Comparison of ENCODE assay signal across 11 mouse cellular contexts in the genomic region with DNA sequence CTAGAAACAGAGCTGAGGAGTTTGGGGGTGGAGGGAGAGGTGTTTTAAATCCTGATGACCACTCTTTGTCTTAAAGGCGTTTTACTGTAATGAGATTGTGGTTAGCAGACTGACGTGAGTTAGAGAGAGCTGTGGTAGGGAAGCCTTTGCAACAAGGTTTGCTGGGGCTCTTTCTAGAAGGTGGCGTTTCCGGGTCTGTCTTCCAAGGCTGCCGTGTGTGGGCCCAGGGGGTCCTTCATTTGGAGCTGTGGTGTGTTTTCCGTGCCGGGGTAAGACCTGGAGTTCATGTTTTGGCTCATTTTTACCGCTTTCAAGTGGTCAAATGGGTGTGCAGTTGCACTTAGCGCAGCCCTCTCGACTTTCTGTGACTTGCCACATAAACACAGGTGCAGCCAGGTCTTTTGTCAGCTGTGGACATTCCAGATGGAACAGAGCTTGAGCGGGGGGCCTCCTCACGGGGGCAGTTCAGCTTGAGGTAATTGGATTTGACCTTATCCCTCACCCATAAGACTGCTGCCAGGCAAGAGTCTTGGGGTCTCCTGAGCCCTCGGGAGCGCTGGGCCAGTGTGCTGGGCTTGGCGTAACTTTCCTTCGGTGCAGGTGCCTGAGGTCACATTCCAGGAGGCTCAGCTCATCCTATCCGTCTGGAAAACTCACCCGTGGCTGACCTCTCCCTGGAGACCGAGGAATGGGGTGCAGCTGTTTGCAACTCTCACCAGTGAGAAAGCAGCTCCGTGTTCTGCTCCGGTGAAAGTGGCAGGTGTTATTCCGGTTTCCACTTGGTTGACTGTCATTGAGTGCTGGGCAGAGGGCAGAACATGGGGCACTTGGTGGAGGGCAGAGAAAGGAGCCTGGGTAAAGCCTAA.
A peak's percentile ranks its signal among the peaks of the same experiment; 100 is the strongest.
DNase-seq lines count a peak whose midpoint lies in the region; ATAC-seq lines count a peak whose summit lies in the region.
"Had no signal": no experiment of that assay in that cellular context is flagged by ENCODE, and none has a peak within 500 bp of the region (broad histone marks: within the 10 kb centered on the region; RNA-seq: fewer than 3 reads in every experiment).

No protein-coding gene starts in this region.

- 25% methylated on average over 22 of the region's 22 CpGs for WGBS in embryonic facial prominence, embryonic 14.5 days
- 45% methylated on average over 22 of the region's 22 CpGs for WGBS in limb, embryonic 11.5 days
- WGBS in midbrain, embryonic 16.5 days: 63% methylated on average over 22 of the region's 22 CpGs
- WGBS in forebrain, embryonic 15.5 days: 58% methylated on average over 22 of the region's 22 CpGs

- H3K27ac ChIP-seq in embryonic facial prominence, embryonic 14.5 days (replicated peaks; ENCODE audit: low read depth, low read length): no peak overlapping the region
- no peak overlapping the region for H3K27ac ChIP-seq in limb, embryonic 11.5 days (replicated peaks; ENCODE audit: low read depth, low read length)
- H3K27ac ChIP-seq in midbrain, embryonic 16.5 days (ENCODE audit: low read length): no peak overlapping the region
- no peak overlapping the region for H3K27ac ChIP-seq in forebrain, embryonic 15.5 days (replicated peaks)
- H3K27ac ChIP-seq: liver, embryonic 12.5 days; neural tube, embryonic 12.5 days had no signal

- no peak for ATAC-seq in embryonic facial prominence, embryonic 14.5 days (ENCODE audit: low read depth)
- ATAC-seq in limb, embryonic 11.5 days (ENCODE audit: insufficient number of reproducible peaks, low FRiP score, low TSS enrichment, low read depth): peak; percentile 44
- no peak for ATAC-seq in midbrain, embryonic 16.5 days
- no peak for ATAC-seq in forebrain, embryonic 15.5 days (replicated peaks)
- ATAC-seq: liver, embryonic 12.5 days had no signal

- H3K4me2 ChIP-seq in embryonic facial prominence, embryonic 14.5 days (ENCODE audit: low read depth, low read length): no peak overlapping the region
- no peak overlapping the region for H3K4me2 ChIP-seq in limb, embryonic 11.5 days (ENCODE audit: low read depth, severe bottlenecking)
- no peak overlapping the region for H3K4me2 ChIP-seq in midbrain, embryonic 16.5 days (ENCODE audit: low read length)
- H3K4me2 ChIP-seq in forebrain, embryonic 15.5 days (replicated peaks): no peak overlapping the region
- H3K4me2 ChIP-seq: liver, embryonic 12.5 days; neural tube, embryonic 12.5 days had no signal

- H3K36me3 ChIP-seq in embryonic facial prominence, embryonic 14.5 days (ENCODE audit: control insufficient read depth, insufficient read depth, low read length): no peaks in the 10 kb centered on the region
- no peaks in the 10 kb centered on the region for H3K36me3 ChIP-seq in limb, embryonic 11.5 days (ENCODE audit: control insufficient read depth, insufficient read depth, low read length)
- H3K36me3 ChIP-seq in midbrain, embryonic 16.5 days (ENCODE audit: control insufficient read depth, insufficient read depth, low read length): no peaks in the 10 kb centered on the region
- H3K36me3 ChIP-seq in forebrain, embryonic 15.5 days: no peaks in the 10 kb centered on the region
- H3K36me3 ChIP-seq: liver, embryonic 12.5 days; neural tube, embryonic 12.5 days had no signal

- peaks cover 22% of the 10 kb centered on the region for H3K4me1 ChIP-seq in embryonic facial prominence, embryonic 14.5 days (ENCODE audit: control insufficient read depth, insufficient read depth, low read length)
- H3K4me1 ChIP-seq in limb, embryonic 11.5 days (ENCODE audit: control insufficient read depth, insufficient read depth, low read length): peaks cover 10% of the 10 kb centered on the region
- H3K4me1 ChIP-seq in midbrain, embryonic 16.5 days (ENCODE audit: control insufficient read depth, insufficient read depth, low read length): no peaks in the 10 kb centered on the region
- 0 out of 2 replicates have a peak, but pooled peaks cover under 1% of the 10 kb centered on the region for H3K4me1 ChIP-seq in forebrain, embryonic 15.5 days

- H3K9me3 ChIP-seq in embryonic facial prominence, embryonic 14.5 days (ENCODE audit: control insufficient read depth, low read length): no peaks in the 10 kb centered on the region; the same call in 1 of the 2 replicates
- H3K9me3 ChIP-seq in limb, embryonic 11.5 days (ENCODE audit: control insufficient read depth, low read length): no peaks in the 10 kb centered on the region
- no peaks in the 10 kb centered on the region for H3K9me3 ChIP-seq in midbrain, embryonic 16.5 days (replicated peaks; ENCODE audit: control insufficient read depth, low read length, poor library complexity, severe bottlenecking)
- no peaks in the 10 kb centered on the region for H3K9me3 ChIP-seq in forebrain, embryonic 15.5 days
- H3K9me3 ChIP-seq: liver, embryonic 12.5 days; neural tube, embryonic 12.5 days had no signal

- no peaks in the 10 kb centered on the region for H3K27me3 ChIP-seq in embryonic facial prominence, embryonic 14.5 days (replicated peaks; ENCODE audit: control insufficient read depth, insufficient read depth, low read length)
- H3K27me3 ChIP-seq in limb, embryonic 11.5 days (ENCODE audit: control insufficient read depth, insufficient read depth, low read length): no peaks in the 10 kb centered on the region
- H3K27me3 ChIP-seq in midbrain, embryonic 16.5 days (ENCODE audit: control insufficient read depth, insufficient read depth, low read depth, low read length): no peaks in the 10 kb centered on the region
- H3K27me3 ChIP-seq in forebrain, embryonic 15.5 days: no peaks in the 10 kb centered on the region
- H3K27me3 ChIP-seq: liver, embryonic 12.5 days; neural tube, embryonic 12.5 days had no signal

- intact Hi-C loops in left cerebral cortex, postnatal 36 days (cut with DNase I): no loop called here

- H3K4me3 ChIP-seq in embryonic facial prominence, embryonic 14.5 days (ENCODE audit: low read depth, low read length): no peak overlapping the region
- no peak overlapping the region for H3K4me3 ChIP-seq in limb, embryonic 11.5 days (ENCODE audit: low read depth, low read length)
- H3K4me3 ChIP-seq in midbrain, embryonic 16.5 days (ENCODE audit: low read depth, low read length): no peak overlapping the region
- H3K4me3 ChIP-seq in forebrain, embryonic 15.5 days: no peak overlapping the region
- H3K4me3 ChIP-seq: liver, embryonic 12.5 days; neural tube, embryonic 12.5 days had no signal

- H3K9ac ChIP-seq in embryonic facial prominence, embryonic 14.5 days (ENCODE audit: low read depth, low read length): no peak overlapping the region
- H3K9ac ChIP-seq in limb, embryonic 11.5 days (ENCODE audit: low read length): no peak overlapping the region
- H3K9ac ChIP-seq in midbrain, embryonic 16.5 days (ENCODE audit: low read depth, low read length): no peak overlapping the region
- H3K9ac ChIP-seq in forebrain, embryonic 15.5 days (replicated peaks): no peak overlapping the region
- H3K9ac ChIP-seq: liver, embryonic 12.5 days; neural tube, embryonic 12.5 days had no signal

- DNase-seq in retina, postnatal 1 day: peak; percentile 55
- no peak for DNase-seq in retina, embryonic 14.5 days (ENCODE audit: low spot score)
- peak; percentile 48 for DNase-seq in embryonic facial prominence, embryonic 14.5 days (ENCODE audit: low spot score)
- DNase-seq in limb, embryonic 11.5 days (ENCODE audit: low spot score): peak; percentile 51
- DNase-seq in thymus, postnatal 4 days: peak; percentile 58
- DNase-seq in left cerebral cortex, postnatal 36 days (ENCODE audit: low spot score in 2 of 2): no peak
- DNase-seq: cerebellum, adult 11-12 months had no signal

Comparison
In these comparisons a context has a peak if more than half of its experiments do, and no peak if none do; other contexts are left out.
1. DNase-seq: peak in retina, postnatal 1 day (single experiment), embryonic facial prominence, embryonic 14.5 days (single experiment), limb, embryonic 11.5 days (single experiment) and thymus, postnatal 4 days (single experiment); none in retina, embryonic 14.5 days (single experiment) and left cerebral cortex, postnatal 36 days (0 of 2).